Mouse (Mus musculus) kidney, postnatal 0 days (tissue): ENCODE data around the gene Dip2b. TPM values are rescaled to one million over a fixed set of nuclear protein-coding genes. Genes with fewer than 3 reads are reported as not detected.

Experiments
- ATAC-seq: fragments of 200-750 bp; cut with Nextera tagmentation; replicated peaks from 2 replicates; pipeline ENCODE4 v1.8.0; 2017; ENCODE audit warnings: low read depth, moderate number of reproducible peaks, moderate TSS enrichment, moderate library complexity; ENCODE audit not compliant: low FRiP score
- DNase-seq: peaks from one replicate; pipeline ENCODE4 v3.0.0-alpha.2; 2016; ENCODE audit warnings: low spot score
- H3K27ac ChIP-seq: fragments of 300-500 bp; sonication (generic); 2 replicates; pipeline ENCODE4 v1.5.1; 2014; ENCODE audit warnings: mild to moderate bottlenecking
- H3K27me3 ChIP-seq: fragments of 300-500 bp; sonication (generic); 2 replicates; pipeline ENCODE4 v1.6.1; 2014; ENCODE audit warnings: low read length, mixed read lengths; ENCODE audit not compliant: insufficient read depth
- H3K36me3 ChIP-seq: fragments of 300-500 bp; sonication (generic); 2 replicates; pipeline ENCODE4 v1.6.1; 2014; ENCODE audit warnings: low read length, mixed read lengths; ENCODE audit not compliant: insufficient read depth
- H3K4me1 ChIP-seq: fragments of 300-500 bp; sonication (generic); replicated peaks from 2 replicates; pipeline ENCODE4 v1.6.1; 2014; ENCODE audit warnings: antibody characterized with exemption, low read length, mixed read lengths; ENCODE audit not compliant: insufficient read depth
- H3K4me2 ChIP-seq: fragments of 300-500 bp; sonication (generic); 2 replicates; pipeline ENCODE4 v1.6.1; 2014; ENCODE audit warnings: mild to moderate bottlenecking, low read length, moderate library complexity, mixed read lengths
- H3K4me3 ChIP-seq: fragments of 300-500 bp; sonication (generic); replicated peaks from 2 replicates; pipeline ENCODE4 v1.5.1; 2014; ENCODE audit warnings: low read depth, low read length
- H3K9ac ChIP-seq: fragments of 300-500 bp; sonication (generic); 2 replicates; pipeline ENCODE4 v1.6.1; 2014; ENCODE audit warnings: low read depth, low read length
- H3K9me3 ChIP-seq: fragments of 300-500 bp; sonication (generic); replicated peaks from 2 replicates; pipeline ENCODE4 v1.6.1; 2016; ENCODE audit warnings: low read length, inconsistent platforms, mixed read lengths
- CTCF ChIP-seq: IDR thresholded peaks from 2 replicates; pipeline ENCODE4 v1.5.1; 2016; ENCODE audit warnings: antibody characterized with exemption, low read depth, mild to moderate bottlenecking, moderate library complexity
- WGBS: fragments of 180-500 bp; shearing (Covaris S2); extraction: QIAGEN DNeasy Blood & Tissue Kit; methylation state at CpG from one replicate; pipeline ENCODE4 v1.1.7; 2014; 5-methylcytosine and 5-hydroxymethylcytosine counted together
- polyA plus RNA-seq: library from polyadenylated mRNA; unstranded; fragments of >200 nt; fragmentation: Nextera tagmentation; extraction: Ambion mirVana; gene quantifications from 2 replicates; pipeline ENCODE4 v1.2.1, GENCODE M21; 2015

Gene Dip2b
- polyA plus RNA-seq, 1 experiment from 2014 or later: 4.9 TPM

GRCm38 (mm10) chr15:100066702-100067101 lies 28.2 kb downstream of the Dip2b start:
- 36% methylated on average over 9 of the region's 9 CpGs for WGBS
- H3K9ac ChIP-seq: no peak overlapping the region
- peak overlapping the region; percentile 30 for H3K4me2 ChIP-seq
- H3K4me3 ChIP-seq: no peak overlapping the region
- H3K36me3 ChIP-seq: no peaks in the 10 kb centered on the region
- H3K27me3 ChIP-seq: no peaks in the 10 kb centered on the region
- DNase-seq (peak; percentile 63), ATAC-seq (no peak)
- no peaks in the 10 kb centered on the region for H3K9me3 ChIP-seq
- peak overlapping the region; percentile 52 for H3K27ac ChIP-seq
- 0 out of 2 replicates have a peak, but pooled peaks cover 6% of the 10 kb centered on the region for H3K4me1 ChIP-seq
- no peak for TF ChIP-seq CTCF

- H3K36me3 ChIP-seq: no peaks in the 10 kb centered on the region
- H3K27ac ChIP-seq: no peak overlapping the region
- no peak for DNase-seq
- no peak overlapping the region for H3K4me2 ChIP-seq
- no peak overlapping the region for H3K4me3 ChIP-seq
- peaks cover 14% of the 10 kb centered on the region for H3K4me1 ChIP-seq
- no peak for ATAC-seq
- TF ChIP-seq CTCF: no peak
- no peaks in the 10 kb centered on the region for H3K27me3 ChIP-seq
- no peaks in the 10 kb centered on the region for H3K9me3 ChIP-seq
- H3K9ac ChIP-seq: no peak overlapping the region
- 89% methylated on average over 4 of the region's 4 CpGs for WGBS
These were observed 30.6 kb downstream of the Dip2b start for GRCm38 (mm10) chr15:100069101-100069500.

GRCm38 (mm10) chr15:100070021-100070420 lies 31.6 kb downstream of the Dip2b start:
- Histone ChIP-seq H3K27me3 (no peaks in the 10 kb centered on the region), H3K4me1 (peaks cover 15% of the 10 kb centered on the region), H3K27ac (no peak overlapping the region), H3K9me3 (no peaks in the 10 kb centered on the region), H3K36me3 (no peaks in the 10 kb centered on the region), H3K9ac (no peak overlapping the region), H3K4me2 (no peak overlapping the region), H3K4me3 (no peak overlapping the region)
- DNase-seq (no peak), ATAC-seq (no peak)
- TF ChIP-seq CTCF: no peak
- 81% methylated on average over 8 of the region's 8 CpGs for WGBS

- H3K36me3 ChIP-seq: no peaks in the 10 kb centered on the region
- no peaks in the 10 kb centered on the region for H3K9me3 ChIP-seq
- H3K9ac ChIP-seq: no peak overlapping the region
- no peak overlapping the region for H3K4me2 ChIP-seq
- H3K4me3 ChIP-seq: no peak overlapping the region
- ATAC-seq (no peak), DNase-seq (no peak)
- H3K27ac ChIP-seq: no peak overlapping the region
- no peak for TF ChIP-seq CTCF
- peaks cover 16% of the 10 kb centered on the region for H3K4me1 ChIP-seq
- 78% methylated on average over 3 of the region's 3 CpGs for WGBS
- H3K27me3 ChIP-seq: no peaks in the 10 kb centered on the region
These were observed 33.4 kb downstream of the Dip2b start for GRCm38 (mm10) chr15:100071819-100072218.

DNA sequence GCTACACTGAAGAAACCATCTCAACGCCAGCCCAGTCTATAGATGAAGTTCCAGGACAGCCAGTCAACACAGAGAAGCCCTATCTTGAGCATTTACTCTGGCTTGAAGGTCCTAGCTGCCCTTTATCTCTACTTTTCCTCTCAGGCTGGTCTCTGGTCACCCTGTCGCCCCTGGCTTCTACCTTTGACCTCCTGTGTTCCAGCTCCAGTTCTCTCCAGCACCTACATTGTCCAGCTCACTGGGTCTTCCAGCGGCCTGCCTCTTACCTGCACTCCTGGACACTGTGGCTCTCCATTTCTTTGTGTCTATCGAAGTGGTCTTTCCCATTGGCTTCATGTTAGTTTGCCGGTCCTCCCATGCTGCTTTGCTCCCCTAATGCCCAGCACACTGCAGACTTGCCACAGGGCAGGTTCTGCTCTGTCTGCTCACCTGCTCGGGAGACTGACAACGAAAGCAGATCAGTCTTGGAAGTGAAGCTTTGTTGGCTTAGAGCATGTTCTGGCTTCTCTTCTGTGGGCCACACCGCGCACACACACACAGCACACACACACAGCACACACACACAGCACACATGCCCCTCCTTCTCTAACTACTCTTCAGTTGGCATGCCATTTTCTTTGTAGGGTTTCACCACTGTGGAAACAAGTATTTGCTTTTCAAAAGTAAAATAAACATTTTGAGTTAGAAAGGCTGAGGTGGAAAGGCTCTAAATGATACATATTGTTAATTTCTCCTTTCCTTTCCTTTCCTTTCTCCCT lies 35.4 kb downstream of the Dip2b start:
- Histone ChIP-seq H3K27me3 (no peaks in the 10 kb centered on the region), H3K9ac (no peak overlapping the region), H3K4me3 (no peak overlapping the region), H3K27ac (peak overlapping the region; percentile 38; the same call in 1 of the 2 replicates), H3K36me3 (no peaks in the 10 kb centered on the region), H3K4me1 (peaks cover 14% of the 10 kb centered on the region), H3K9me3 (no peaks in the 10 kb centered on the region), H3K4me2 (no peak overlapping the region)
- 69% methylated on average over 9 of the region's 9 CpGs for WGBS
- no peak for ATAC-seq
- DNase-seq: no peak
- no peak for TF ChIP-seq CTCF

- Histone ChIP-seq H3K36me3 (no peaks in the 10 kb centered on the region), H3K27me3 (no peaks in the 10 kb centered on the region), H3K27ac (no peak overlapping the region), H3K9ac (no peak overlapping the region), H3K4me2 (no peak overlapping the region), H3K4me1 (peaks cover 14% of the 10 kb centered on the region), H3K4me3 (no peak overlapping the region), H3K9me3 (no peaks in the 10 kb centered on the region)
- ATAC-seq: peak; percentile 75; the same call in 1 of the 2 replicates
- no peak for TF ChIP-seq CTCF
- peak; percentile 72 for DNase-seq
- WGBS: 9% methylated on average over 8 of the region's 8 CpGs
These were observed 36.3 kb downstream of the Dip2b start for GRCm38 (mm10) chr15:100074754-100075153.
